Mouse (Mus musculus) left cerebral cortex, postnatal 10 days (tissue): ENCODE data around the gene Rint1. TPM values are rescaled to one million over a fixed set of nuclear protein-coding genes. Genes with fewer than 3 reads are reported as not detected.

Experiments used
- DNase-seq, 2 experiments: peaks; one replicate each; pipeline ENCODE4 v3.0.0; 2021 to 2022; ENCODE audit warnings: low spot score in 2 of 2, mixed read lengths in 1 of 2; ENCODE audit errors: extremely low spot score in 1 of 2
- intact Hi-C: fragments of 180-260 bp; cut with DNase I; formaldehyde crosslinking; loops from one replicate; pipeline ENCODE4 v1.15.1; 2025
- total RNA-seq, 2 experiments: library from RNA; stranded (reverse); gene quantifications; 2 replicates each; pipeline ENCODE4 v1.2.3; 2021

Rint1 gene
- 10 to 100 TPM; 22.1 to 22.6 TPM for total RNA-seq

DNA sequence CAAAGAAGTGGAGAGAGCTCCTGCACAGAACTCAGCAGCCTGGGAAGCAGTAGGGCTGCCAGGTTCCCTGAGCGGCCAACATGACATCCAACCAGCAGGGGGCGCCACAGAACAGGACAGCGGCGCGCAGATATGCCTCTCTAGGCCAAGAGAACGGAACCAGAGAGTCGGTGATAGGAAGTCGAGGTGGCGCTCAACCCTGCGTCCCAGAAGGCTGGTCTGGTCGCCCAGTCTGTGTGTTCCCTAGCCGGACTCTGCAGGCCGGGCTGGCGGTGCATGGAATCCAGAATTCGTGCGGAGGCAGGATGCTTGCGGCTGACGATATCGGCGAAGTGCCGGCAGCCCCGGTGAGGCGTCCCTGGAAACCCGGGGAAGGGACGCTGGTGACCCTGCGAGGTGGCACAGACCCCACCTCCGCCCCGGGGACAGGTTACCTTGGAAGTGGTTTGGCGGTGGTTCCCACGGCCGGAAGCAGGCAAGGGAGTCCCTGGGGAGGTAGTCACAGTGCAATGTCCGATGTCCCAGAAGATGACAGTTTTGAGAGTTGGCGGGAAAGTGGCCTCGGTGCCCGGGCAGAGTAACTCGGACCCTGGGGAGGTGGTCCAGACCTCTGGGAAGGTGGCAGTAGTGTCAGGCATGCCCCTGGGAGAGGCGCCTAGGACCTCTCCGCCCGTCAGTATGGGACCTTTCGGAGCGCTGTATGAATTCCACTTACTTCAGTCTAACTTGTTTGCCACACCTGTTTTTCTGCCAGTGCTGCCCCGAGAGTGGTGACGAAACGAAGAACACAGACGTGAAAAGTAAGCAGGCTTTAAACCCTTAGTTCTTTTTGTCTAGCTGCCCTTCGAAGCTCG lies at the start of gene Rint1:
Gene Rint1, plus strand, starts transcription at position 176 of the 854 bp plus-strand sequence.
- intact Hi-C loops: no loop called here
- DNase-seq: peak; percentile 94 to 95

- no peak for DNase-seq
These were observed 44.2 kb upstream of the Rint1 start for GRCm38 (mm10) chr5:23743261-23743660.

GRCm38 (mm10) chr5:23749882-23750281 lies 37.6 kb upstream of the Rint1 start:
- no peak for DNase-seq
- intact Hi-C loops: loop anchor here (10.0 kb wide), 1 partner anchor 225 kb away; no protein-coding TSS in a partner anchor

More at GRCm38 (mm10) chr5:23743261-23743660, 44.2 kb upstream of the Rint1 start:
- intact Hi-C loops: loop anchor here (10.0 kb wide), 1 partner anchor 218 kb away; no protein-coding TSS in a partner anchor

DNA sequence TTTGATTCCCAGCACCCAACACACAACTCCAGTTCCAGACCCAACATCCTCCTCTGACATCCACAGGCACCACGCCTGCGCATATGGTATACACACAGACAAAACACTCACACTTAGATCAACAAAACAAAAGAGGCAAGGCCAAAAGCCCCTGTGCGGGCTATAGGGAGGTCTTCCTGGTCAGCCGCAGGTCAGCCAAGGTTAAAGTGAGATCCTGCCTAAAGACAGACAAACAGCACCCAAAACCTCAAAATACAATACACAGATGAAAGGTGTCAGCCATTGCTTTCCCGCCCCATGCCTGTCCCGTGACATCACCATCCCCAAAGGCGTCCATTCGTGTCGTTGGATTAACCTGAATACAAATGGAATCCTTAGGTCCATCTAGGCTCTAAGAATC lies 31.9 kb upstream of the Rint1 start:
- intact Hi-C loops: no loop called here
- no peak for DNase-seq

- intact Hi-C loops: no loop called here
- DNase-seq: no peak
These were observed 31.1 kb upstream of the Rint1 start for GRCm38 (mm10) chr5:23756368-23756767.

DNA sequence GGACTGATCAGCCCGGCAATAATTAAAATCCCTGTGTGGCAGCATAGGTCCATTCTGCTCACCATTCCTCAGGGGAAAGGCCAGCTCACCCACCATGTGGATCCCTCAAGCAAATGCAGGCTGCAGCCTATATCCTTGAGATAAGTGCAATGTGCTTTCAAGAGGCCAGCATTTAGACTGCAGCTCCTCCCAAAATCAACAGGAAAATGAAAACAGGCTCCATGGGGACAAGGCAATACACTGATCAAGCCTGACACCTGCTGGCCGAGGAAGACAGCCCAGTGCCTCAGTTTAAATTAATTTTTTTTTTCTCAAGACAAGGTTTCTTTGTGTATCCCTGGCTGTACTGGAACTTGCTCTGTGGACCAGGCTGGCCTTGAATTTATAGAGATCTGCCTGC lies 28.9 kb upstream of the Rint1 start:
- peak; percentile 21 to 52 for DNase-seq
- intact Hi-C loops: no loop called here

- no peak for DNase-seq
- intact Hi-C loops: no loop called here
These were observed 25.0 kb upstream of the Rint1 start for GRCm38 (mm10) chr5:23762531-23762930.

DNA sequence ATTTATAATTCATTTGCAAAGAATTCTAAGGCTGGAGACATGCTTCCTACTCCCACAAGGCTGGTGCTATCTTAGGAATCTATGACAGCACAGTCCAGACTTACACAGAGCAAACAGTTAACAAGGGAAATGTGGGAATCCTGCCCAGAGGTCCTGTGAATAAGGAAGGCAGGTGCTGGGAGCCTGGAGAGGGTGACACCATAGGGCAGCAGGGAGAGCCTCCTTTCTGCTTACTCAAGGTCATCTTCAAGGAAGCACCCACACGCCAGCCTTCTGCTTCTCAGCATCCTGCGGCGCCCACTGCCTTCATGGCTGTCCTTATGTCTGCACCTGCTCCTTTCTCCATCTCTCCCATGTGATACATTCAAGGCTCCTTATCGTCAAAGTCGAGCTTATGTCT lies 23.0 kb upstream of the Rint1 start:
- no peak for DNase-seq
- intact Hi-C loops: no loop called here

DNA sequence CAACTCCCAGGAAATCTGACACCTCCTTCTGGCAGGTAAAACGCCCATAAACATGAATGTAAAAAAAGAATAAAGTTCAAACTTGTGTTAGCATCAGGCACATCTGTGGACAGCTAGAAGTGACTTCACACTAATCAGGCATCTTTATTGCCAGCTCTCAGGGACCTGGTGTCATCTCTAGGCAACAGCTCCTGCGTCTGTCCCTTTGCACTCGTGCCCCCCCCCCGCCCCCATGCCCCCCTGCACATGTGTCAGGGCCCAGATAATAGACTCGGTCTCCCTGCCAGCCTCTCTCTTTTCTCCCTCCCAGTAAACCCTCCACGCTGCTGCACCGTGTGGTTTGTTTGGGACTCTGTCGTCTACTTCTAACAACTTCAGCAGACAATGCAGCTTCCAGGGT lies 16.4 kb upstream of the Rint1 start:
- intact Hi-C loops: no loop called here
- DNase-seq: no peak

DNA sequence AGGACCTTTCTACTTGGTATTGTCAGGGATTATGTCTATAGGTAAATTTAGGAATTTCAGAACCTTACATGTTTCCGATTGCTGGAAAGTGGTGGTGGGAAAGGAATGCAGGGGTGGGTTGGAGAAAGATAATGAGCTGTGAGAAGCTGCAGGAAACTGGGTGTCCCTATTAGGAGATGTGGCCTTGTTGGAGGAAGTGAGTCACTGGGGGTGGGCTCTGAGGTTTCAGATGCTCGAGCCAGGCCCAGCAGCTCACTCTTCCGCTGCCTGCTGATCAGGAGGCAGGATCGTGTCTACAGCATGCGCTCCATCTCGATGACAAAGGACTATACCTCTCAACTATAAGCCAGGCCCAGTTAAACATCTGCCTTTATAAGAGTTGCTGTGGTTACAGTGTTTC lies 13.3 kb upstream of the Rint1 start:
- intact Hi-C loops: no loop called here
- no peak for DNase-seq

DNA sequence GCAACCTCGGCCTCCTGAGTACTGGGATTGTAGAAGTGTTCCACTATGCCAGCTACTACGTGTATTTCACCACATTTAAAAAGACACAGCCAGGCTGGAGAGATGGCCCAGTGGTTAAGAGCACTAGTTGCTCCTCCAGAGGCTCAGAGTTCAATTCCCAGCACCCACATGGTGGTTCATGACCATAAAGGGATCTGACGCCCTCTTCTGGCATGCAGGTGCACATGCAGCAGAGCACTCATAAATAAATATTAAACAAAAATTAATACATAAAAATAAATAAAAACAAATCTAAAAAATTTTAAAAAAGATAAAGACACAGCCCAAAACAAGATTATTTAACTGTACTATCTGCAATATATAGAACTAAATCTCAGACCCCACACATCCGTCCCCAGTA lies 7.0 kb upstream of the Rint1 start:
- DNase-seq: no peak
- intact Hi-C loops: no loop called here

DNA sequence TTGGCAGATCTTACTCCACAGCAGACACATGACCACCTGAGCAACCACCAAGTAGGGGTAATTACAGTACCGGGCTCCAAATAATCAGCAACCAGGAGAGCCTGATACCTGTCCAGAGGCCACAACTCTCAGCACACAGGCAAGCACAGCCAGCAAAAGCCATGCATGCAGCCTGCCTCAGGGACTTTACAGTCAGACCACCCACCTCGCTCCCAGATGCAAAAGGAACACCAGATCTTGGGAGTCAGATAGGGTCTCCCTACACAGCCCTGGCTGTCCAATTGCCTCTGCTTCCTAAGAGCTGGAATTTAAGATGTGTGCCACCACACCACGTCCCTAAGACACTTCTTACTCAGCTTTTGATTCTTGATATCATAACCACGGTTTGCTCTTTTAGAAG lies 6.3 kb upstream of the Rint1 start:
- no peak for DNase-seq
- intact Hi-C loops: no loop called here

DNA sequence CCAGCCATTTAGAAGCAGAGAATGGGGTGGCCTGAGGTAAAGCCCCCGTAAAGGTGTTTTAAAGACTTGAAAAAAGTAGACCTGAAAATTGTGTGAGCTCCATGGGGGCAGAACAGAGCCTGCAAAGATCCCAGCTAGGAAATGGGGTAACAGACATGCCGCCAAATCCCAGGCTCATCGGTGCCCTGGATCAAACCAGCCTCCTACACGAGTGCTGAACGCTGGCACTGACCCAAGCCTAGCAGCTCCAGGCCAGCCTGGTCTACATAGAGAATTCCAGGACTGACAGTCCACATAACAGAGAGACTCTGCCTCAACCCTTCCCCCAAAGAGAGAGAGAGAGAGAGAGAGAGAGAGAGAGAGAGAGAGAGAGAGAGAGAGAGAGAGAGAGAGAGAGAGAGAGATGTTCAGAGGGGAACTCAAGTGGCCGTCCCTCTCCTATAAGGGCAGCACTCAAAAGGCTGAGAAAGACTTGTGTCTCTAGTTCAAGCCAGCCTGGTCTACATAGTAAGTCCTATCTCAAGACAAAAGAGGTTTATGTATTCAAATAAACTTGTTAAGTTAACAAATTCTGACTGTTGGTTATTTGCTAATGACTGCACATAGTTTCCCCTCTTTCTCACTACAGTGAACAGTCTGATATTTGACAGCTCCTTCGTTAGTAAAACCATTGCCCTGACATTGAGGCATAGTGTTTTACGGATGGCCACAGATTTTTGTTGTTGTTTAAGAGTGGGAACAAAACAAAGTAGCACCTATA lies 5.3 kb upstream of the Rint1 start:
- DNase-seq: no peak
- intact Hi-C loops: no loop called here

DNA sequence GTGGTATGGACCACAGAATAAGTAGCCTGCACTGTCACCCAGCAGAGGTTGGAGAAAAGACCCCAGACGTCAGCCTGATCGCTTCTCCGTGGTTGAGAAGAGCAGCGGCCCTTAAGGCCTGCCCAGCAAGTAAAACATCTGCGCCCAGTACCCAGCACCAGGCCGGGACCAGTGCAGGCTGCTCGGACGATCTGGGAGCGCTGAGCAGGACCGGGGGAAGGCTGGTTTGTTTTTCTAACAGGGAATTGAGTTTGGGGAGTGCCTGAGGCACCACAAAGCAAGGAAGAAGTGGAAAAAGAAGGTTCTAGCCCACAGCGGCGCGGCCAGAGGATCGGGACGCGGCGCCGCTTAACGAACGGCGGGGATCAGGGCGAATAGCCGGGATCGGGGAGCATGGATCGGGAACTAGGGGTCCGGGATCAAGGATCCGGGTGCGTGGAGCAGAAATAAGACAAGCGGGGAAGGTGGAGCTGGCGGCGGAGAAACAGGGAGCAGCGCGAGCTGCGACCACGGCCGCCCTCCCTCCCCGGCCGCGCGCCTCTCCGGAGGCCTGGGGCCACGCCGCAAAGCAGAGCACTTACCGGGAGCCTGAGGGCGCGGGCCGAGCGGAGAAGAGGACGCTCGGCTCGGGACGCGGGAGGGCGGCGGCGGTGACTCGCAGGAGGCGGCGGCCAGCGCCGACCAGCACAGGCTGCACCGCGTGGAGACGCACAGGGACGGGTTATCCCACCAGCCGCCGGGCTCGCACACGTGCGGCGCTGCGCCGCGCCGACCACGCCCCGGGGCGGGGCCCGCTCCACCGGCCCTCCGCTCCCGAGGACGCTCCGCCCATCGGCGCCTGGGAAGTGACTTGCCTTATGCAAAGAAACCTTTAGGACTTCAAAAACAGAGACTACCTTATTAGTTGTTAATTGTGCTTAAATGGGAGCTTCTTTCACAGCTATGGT lies 4.3 kb upstream of the Rint1 start, which contains the start of gene Pus7:
Gene Pus7, minus strand, starts transcription at position 781 of the 947 bp plus-strand sequence.
- intact Hi-C loops: no loop called here
- peak; percentile 56 to 91 for DNase-seq

- intact Hi-C loops: no loop called here
- no peak for DNase-seq
These were observed 899 bp downstream of the Rint1 start for GRCm38 (mm10) chr5:23788390-23788830.

- intact Hi-C loops: no loop called here
- no peak for DNase-seq
These were observed 1.6 kb downstream of the Rint1 start for GRCm38 (mm10) chr5:23789078-23789612.

GRCm38 (mm10) chr5:23792726-23793125 lies 5.2 kb downstream of the Rint1 start:
- intact Hi-C loops: no loop called here
- no peak for DNase-seq

DNA sequence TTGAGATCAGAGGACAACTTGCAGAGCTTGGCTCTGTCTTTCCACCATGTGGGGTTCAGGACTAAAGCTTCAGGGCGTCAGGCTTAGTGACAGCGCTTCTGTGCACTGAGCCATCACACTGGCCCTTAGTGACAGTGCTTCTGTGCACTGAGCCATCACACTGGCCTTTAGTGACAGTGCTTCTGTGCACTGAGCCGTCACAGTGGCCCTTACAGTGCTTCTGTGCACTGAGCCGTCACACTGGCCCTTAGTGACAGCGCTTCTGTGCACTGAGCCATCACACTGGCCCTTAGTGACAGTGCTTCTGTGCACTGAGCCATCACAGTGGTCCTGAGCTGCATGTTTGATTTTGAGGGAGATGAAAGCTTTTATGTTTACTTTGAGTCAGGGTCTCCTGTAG lies 27.3 kb downstream of the Rint1 start:
- intact Hi-C loops: no loop called here
- DNase-seq: no peak

- no peak for DNase-seq
- intact Hi-C loops: no loop called here
These were observed 29.2 kb downstream of the Rint1 start for GRCm38 (mm10) chr5:23816681-23817080.
